Mouse (Mus musculus) forebrain, embryonic 11.5 days (tissue): ENCODE results near the gene Smim6. TPM values are rescaled to one million over a fixed set of nuclear protein-coding genes. Genes with fewer than 3 reads are reported as not detected.

ENCODE experiments used
- ATAC-seq: fragments of 200-750 bp; cut with Nextera tagmentation; replicated peaks from 2 replicates; pipeline ENCODE4 v1.8.0; 2017; ENCODE audit warnings: moderate TSS enrichment; ENCODE audit not compliant: low FRiP score
- DNase-seq: peaks from one replicate; pipeline ENCODE4 v3.0.0-alpha.2; 2017; ENCODE audit warnings: low spot score
- H3K27ac ChIP-seq: fragments of 300-500 bp; sonication (generic); 2 replicates; pipeline ENCODE4 v1.5.1; 2014; ENCODE audit warnings: low read depth, low read length
- H3K27me3 ChIP-seq: fragments of 300-500 bp; sonication (generic); 2 replicates; pipeline ENCODE4 v1.6.1; 2014; ENCODE audit warnings: mild to moderate bottlenecking, low read length, mixed read lengths; ENCODE audit not compliant: control insufficient read depth, insufficient read depth
- H3K36me3 ChIP-seq: fragments of 300-500 bp; sonication (generic); 2 replicates; pipeline ENCODE4 v1.6.1; 2014; ENCODE audit warnings: mild to moderate bottlenecking, low read length, moderate library complexity, mixed read lengths; ENCODE audit not compliant: control insufficient read depth, insufficient read depth
- H3K4me1 ChIP-seq: fragments of 300-500 bp; sonication (generic); replicated peaks from 2 replicates; pipeline ENCODE4 v1.6.1; 2014; ENCODE audit warnings: low read length, mixed read lengths; ENCODE audit not compliant: control insufficient read depth, insufficient read depth
- H3K4me2 ChIP-seq: fragments of 300-500 bp; sonication (generic); 2 replicates; pipeline ENCODE4 v1.6.1; 2014; ENCODE audit warnings: low read depth, mild to moderate bottlenecking, low read length, moderate library complexity, mixed read lengths; ENCODE audit not compliant: severe bottlenecking
- H3K4me3 ChIP-seq: fragments of 300-500 bp; sonication (generic); 2 replicates; pipeline ENCODE4 v1.5.1; 2014; ENCODE audit warnings: low read depth, low read length
- H3K9ac ChIP-seq: fragments of 300-500 bp; sonication (generic); 2 replicates; pipeline ENCODE4 v1.6.1; 2014; ENCODE audit warnings: low read length
- H3K9me3 ChIP-seq: fragments of 300-500 bp; sonication (generic); 2 replicates; pipeline ENCODE4 v1.6.1; 2016; ENCODE audit warnings: low read length, mixed read lengths; ENCODE audit not compliant: control insufficient read depth
- WGBS: fragments of 180-500 bp; shearing (Covaris S2); extraction: QIAGEN DNeasy Blood & Tissue Kit; methylation state at CpG from one replicate; pipeline ENCODE4 v1.1.7; 2014; 5-methylcytosine and 5-hydroxymethylcytosine counted together
- polyA plus RNA-seq: library from polyadenylated mRNA; unstranded; fragments of >200 nt; fragmentation: Nextera tagmentation; extraction: Ambion mirVana; gene quantifications from 2 replicates; pipeline ENCODE4 v1.2.1, GENCODE M21; 2014

The Smim6 gene
- polyA plus RNA-seq, 1 experiment from 2014 or later: 0.72 TPM

- Histone ChIP-seq H3K4me2 (no peak overlapping the region), H3K27ac (no peak overlapping the region), H3K36me3 (peaks cover 3% of the 10 kb centered on the region; the same call in 1 of the 2 replicates), H3K4me1 (peaks cover 10% of the 10 kb centered on the region; the same call in 1 of the 2 replicates), H3K9me3 (no peaks in the 10 kb centered on the region), H3K27me3 (no peaks in the 10 kb centered on the region), H3K9ac (no peak overlapping the region), H3K4me3 (no peak overlapping the region)
- WGBS: 90% methylated on average over 7 of the region's 7 CpGs
- no peak for ATAC-seq
- no peak for DNase-seq
Observed at GRCm38 (mm10) chr11:115898446-115898845, 13.4 kb upstream of the Smim6 start.

- ATAC-seq (no peak), DNase-seq (peak; percentile 72)
- H3K4me1 ChIP-seq: peaks cover 10% of the 10 kb centered on the region; the same call in 1 of the 2 replicates
- H3K9ac ChIP-seq: no peak overlapping the region
- H3K4me2 ChIP-seq: no peak overlapping the region
- H3K27ac ChIP-seq: no peak overlapping the region
- 31% methylated on average over 4 of the region's 4 CpGs for WGBS
- H3K4me3 ChIP-seq: no peak overlapping the region
- no peaks in the 10 kb centered on the region for H3K9me3 ChIP-seq
- peaks cover 3% of the 10 kb centered on the region; the same call in 1 of the 2 replicates for H3K36me3 ChIP-seq
- no peaks in the 10 kb centered on the region for H3K27me3 ChIP-seq
Observed at GRCm38 (mm10) chr11:115898886-115899285, 12.9 kb upstream of the Smim6 start.

GRCm38 (mm10) chr11:115899486-115900266, 12.1 kb upstream of the Smim6 start, which contains the start of gene Smim5:
TSS of gene Smim5 (plus strand) at chr11:115899966.
- ATAC-seq (no peak), DNase-seq (peak; percentile 55)
- no peaks in the 10 kb centered on the region for H3K9me3 ChIP-seq
- H3K4me1 ChIP-seq: peaks cover 10% of the 10 kb centered on the region; the same call in 1 of the 2 replicates
- H3K27me3 ChIP-seq: no peaks in the 10 kb centered on the region
- 35% methylated on average over 16 of the region's 16 CpGs for WGBS
- H3K27ac ChIP-seq: no peak within 1 kb of the TSS
- peaks cover 3% of the 10 kb centered on the region; the same call in 1 of the 2 replicates for H3K36me3 ChIP-seq
- H3K9ac ChIP-seq: peak within 1 kb of the TSS; percentile 6; the same call in 1 of the 2 replicates
- H3K4me3 ChIP-seq: no peak within 1 kb of the TSS
- 0 out of 2 replicates have a peak within 1 kb of the TSS, but pooled peaks have one; percentile 15 for H3K4me2 ChIP-seq

GRCm38 (mm10) chr11:115900561-115901337, 11.1 kb upstream of the Smim6 start:
- no peaks in the 10 kb centered on the region for H3K9me3 ChIP-seq
- H3K4me1 ChIP-seq: peaks cover 10% of the 10 kb centered on the region; the same call in 1 of the 2 replicates
- no peaks in the 10 kb centered on the region for H3K27me3 ChIP-seq
- H3K9ac ChIP-seq: peak overlapping the region; percentile 6; the same call in 1 of the 2 replicates
- WGBS: 74% methylated on average over 8 of the region's 8 CpGs
- no peak overlapping the region for H3K4me3 ChIP-seq
- no peak overlapping the region for H3K27ac ChIP-seq
- H3K36me3 ChIP-seq: no peaks in the 10 kb centered on the region
- 0 out of 2 replicates have a peak overlapping the region, but pooled peaks have one; percentile 15 for H3K4me2 ChIP-seq
- no peak for ATAC-seq
- no peak for DNase-seq

GRCm38 (mm10) chr11:115901338-115902161, 10.3 kb upstream of the Smim6 start:
- DNase-seq (peak; percentile 46), ATAC-seq (no peak)
- 94% methylated on average over 9 of the region's 9 CpGs for WGBS
- Histone ChIP-seq H3K27ac (peak overlapping the region; percentile 18; the same call in 1 of the 2 replicates), H3K4me1 (peaks cover 10% of the 10 kb centered on the region; the same call in 1 of the 2 replicates), H3K36me3 (no peaks in the 10 kb centered on the region), H3K4me3 (no peak overlapping the region), H3K4me2 (0 out of 2 replicates have a peak overlapping the region, but pooled peaks have one; percentile 2), H3K27me3 (no peaks in the 10 kb centered on the region), H3K9me3 (no peaks in the 10 kb centered on the region), H3K9ac (no peak overlapping the region)

- Histone ChIP-seq H3K36me3 (no peaks in the 10 kb centered on the region), H3K4me2 (no peak overlapping the region), H3K27me3 (no peaks in the 10 kb centered on the region), H3K27ac (peak overlapping the region; percentile 39), H3K9me3 (no peaks in the 10 kb centered on the region), H3K4me3 (no peak overlapping the region), H3K9ac (no peak overlapping the region), H3K4me1 (peaks cover 10% of the 10 kb centered on the region; the same call in 1 of the 2 replicates)
- WGBS: 90% methylated on average over 5 of the region's 5 CpGs
- ATAC-seq (no peak), DNase-seq (no peak)
Observed at GRCm38 (mm10) chr11:115902177-115902576, 9.6 kb upstream of the Smim6 start.

- H3K4me3 ChIP-seq: no peak overlapping the region
- H3K9me3 ChIP-seq: no peaks in the 10 kb centered on the region
- no peak overlapping the region for H3K9ac ChIP-seq
- WGBS: 93% methylated on average over 1 of the region's 1 CpGs
- H3K4me2 ChIP-seq: no peak overlapping the region
- H3K27ac ChIP-seq: 0 out of 2 replicates have a peak overlapping the region, but pooled peaks have one; percentile 6
- no peak for ATAC-seq
- DNase-seq: no peak
- H3K27me3 ChIP-seq: no peaks in the 10 kb centered on the region
- no peaks in the 10 kb centered on the region for H3K36me3 ChIP-seq
- peaks cover 10% of the 10 kb centered on the region; the same call in 1 of the 2 replicates for H3K4me1 ChIP-seq
Observed at GRCm38 (mm10) chr11:115902831-115903230, 9.0 kb upstream of the Smim6 start.
